Mouse (Mus musculus): ENCODE data around the gene Jup.

Jup gene

GRCm38 (mm10) chr11:100408076-100408834, 10.7 kb upstream of the Jup start:
- peak; percentile 84 to 86 for DNase-seq

- no peak for DNase-seq
Measured at GRCm38 (mm10) chr11:100406995-100407705, 9.6 kb upstream of the Jup start.

GRCm38 (mm10) chr11:100406273-100406672, 8.7 kb upstream of the Jup start:
- DNase-seq: no peak

GRCm38 (mm10) chr11:100404456-100405074, 7.0 kb upstream of the Jup start:
- DNase-seq: no peak

GRCm38 (mm10) chr11:100403445-100404134, 6.0 kb upstream of the Jup start:
- DNase-seq: no peak

- peak in 1 of 2 experiments; percentile 72 for DNase-seq
Measured at GRCm38 (mm10) chr11:100402682-100403081, 5.1 kb upstream of the Jup start.

GRCm38 (mm10) chr11:100402240-100402639, 4.7 kb upstream of the Jup start:
- DNase-seq: no peak

- DNase-seq: no peak
Measured at GRCm38 (mm10) chr11:100400842-100401241, 3.3 kb upstream of the Jup start.

GRCm38 (mm10) chr11:100399727-100400538, 2.4 kb upstream of the Jup start:
- no peak for DNase-seq

GRCm38 (mm10) chr11:100399320-100399719, 1.8 kb upstream of the Jup start:
- DNase-seq: peak; percentile 29 to 65

- DNase-seq: no peak
Measured at GRCm38 (mm10) chr11:100398517-100398916, 954 bp upstream of the Jup start.

- DNase-seq: peak; percentile 69 to 89
Measured at GRCm38 (mm10) chr11:100396886-100397599, 520 bp downstream of the Jup start.

GRCm38 (mm10) chr11:100395861-100396631, 1.5 kb downstream of the Jup start:
- peak; percentile 63 to 79 for DNase-seq

GRCm38 (mm10) chr11:100395200-100395599, 2.4 kb downstream of the Jup start:
- DNase-seq: peak; percentile 89 to 97

- peak in 1 of 2 experiments; percentile 30 for DNase-seq
Measured at GRCm38 (mm10) chr11:100394353-100395074, 3.0 kb downstream of the Jup start.

- peak in 1 of 2 experiments; percentile 49 for DNase-seq
Measured at GRCm38 (mm10) chr11:100393733-100394132, 3.8 kb downstream of the Jup start.

- no peak for DNase-seq
Measured at GRCm38 (mm10) chr11:100392958-100393357, 4.6 kb downstream of the Jup start.

- DNase-seq: no peak
Measured at GRCm38 (mm10) chr11:100391884-100392345, 5.6 kb downstream of the Jup start.

GRCm38 (mm10) chr11:100391081-100391883, 6.3 kb downstream of the Jup start:
- peak; percentile 80 to 91 for DNase-seq
